Mouse (Mus musculus): Measurements from ENCODE around the gene Gm45711. TPM values are rescaled to one million over a fixed set of nuclear protein-coding genes. Genes with fewer than 3 reads are reported as not detected.
A peak's percentile ranks its signal among the peaks of the same experiment; 100 is the strongest.
"Not testable (repeated sequence)": the region's sequence is repeated elsewhere in the genome, so short reads cannot be mapped to it uniquely, and the experiment has no call there.

Gene Gm45711
- polyA plus RNA-seq, 1 experiment from 2014 or later, result not detected

DNA sequence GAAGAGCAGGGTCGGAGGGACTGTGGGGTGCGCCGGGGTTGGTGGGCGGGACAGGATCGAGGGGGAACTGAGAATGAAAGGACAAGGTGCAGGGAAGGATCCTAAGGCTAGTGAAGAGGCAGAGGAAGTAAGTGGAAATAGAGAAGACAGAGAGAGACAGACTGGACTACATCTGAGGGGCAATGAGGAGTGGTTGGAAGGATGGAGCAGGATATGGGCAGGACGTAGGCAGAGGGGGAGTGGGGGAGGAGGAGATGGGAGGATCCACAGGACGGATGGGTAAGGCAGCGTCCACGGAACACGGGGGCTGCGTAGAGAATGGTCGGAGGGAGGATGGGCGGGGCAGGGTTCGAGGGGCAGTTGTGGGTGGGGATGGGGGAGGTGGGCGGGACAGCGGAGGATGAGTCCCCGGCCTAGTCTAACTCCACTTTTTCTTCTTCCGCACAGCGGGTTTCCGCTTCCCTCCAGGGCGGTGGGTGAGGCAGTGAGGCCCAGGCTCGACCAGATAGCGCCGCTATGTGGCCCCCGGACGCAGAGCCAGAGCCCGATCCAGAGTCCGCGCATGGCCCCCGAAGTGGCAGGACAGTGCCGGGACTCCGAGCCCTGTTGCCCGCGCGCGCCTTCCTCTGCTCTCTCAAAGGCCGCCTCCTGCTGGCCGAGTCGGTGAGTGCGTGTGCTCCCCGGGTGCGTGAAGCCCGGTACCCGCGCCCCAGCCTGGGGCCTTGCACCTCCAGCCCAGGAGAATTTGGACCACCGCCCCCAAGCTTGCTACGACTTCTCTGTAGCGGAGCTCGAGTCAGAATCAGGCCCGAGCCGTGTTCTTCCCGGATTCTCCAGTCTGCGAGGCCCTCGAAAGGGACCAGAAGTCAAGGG, 30.6 kb upstream of the Gm45711 start:
- Histone ChIP-seq H3K27ac (peak overlapping the region; percentile 58), H3K27me3 (no peaks in the 10 kb centered on the region), H3K36me3 (no peaks in the 10 kb centered on the region; the same call in 1 of the 2 replicates), H3K4me2 (peak overlapping the region; percentile 86), H3K9me3 (no peaks in the 10 kb centered on the region), H3K4me1 (replicated peaks) (peaks cover 19% of the 10 kb centered on the region), H3K9ac (peak overlapping the region; percentile 77), H3K4me3 (peak overlapping the region; percentile 57)
- ATAC-seq (ENCODE audit: low FRiP score), result peak; percentile 81
- WGBS, result under 1% methylated on average over 43 of the region's 54 CpGs

DNA sequence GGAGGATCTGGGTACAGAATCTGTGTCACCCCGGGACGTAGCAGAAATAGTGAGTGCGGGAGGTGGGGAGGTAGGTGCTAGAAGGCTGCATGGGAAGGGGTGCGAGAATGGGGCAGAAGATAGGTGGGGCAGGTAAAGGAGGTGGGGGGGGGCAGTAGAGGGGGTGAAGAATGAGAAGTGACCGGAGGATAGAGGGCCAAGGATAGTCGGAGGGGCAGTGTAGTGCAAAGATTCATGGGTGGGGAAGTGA, 30.0 kb upstream of the Gm45711 start:
- no peaks in the 10 kb centered on the region for H3K27me3 ChIP-seq
- 0 out of 2 replicates have a peak overlapping the region, but pooled peaks have one; percentile 58 for H3K27ac ChIP-seq
- H3K4me2 ChIP-seq, result peak overlapping the region; percentile 86
- H3K4me3 ChIP-seq, result peak overlapping the region; percentile 57
- WGBS, result under 1% methylated on average over 6 of the region's 6 CpGs
- H3K9ac ChIP-seq, result peak overlapping the region; percentile 77
- H3K9me3 ChIP-seq, result no peaks in the 10 kb centered on the region
- no peak; the same call in none of the 2 replicates for ATAC-seq (ENCODE audit: low FRiP score)
- no peaks in the 10 kb centered on the region for H3K36me3 ChIP-seq
- peaks cover 19% of the 10 kb centered on the region for H3K4me1 ChIP-seq (replicated peaks)

DNA sequence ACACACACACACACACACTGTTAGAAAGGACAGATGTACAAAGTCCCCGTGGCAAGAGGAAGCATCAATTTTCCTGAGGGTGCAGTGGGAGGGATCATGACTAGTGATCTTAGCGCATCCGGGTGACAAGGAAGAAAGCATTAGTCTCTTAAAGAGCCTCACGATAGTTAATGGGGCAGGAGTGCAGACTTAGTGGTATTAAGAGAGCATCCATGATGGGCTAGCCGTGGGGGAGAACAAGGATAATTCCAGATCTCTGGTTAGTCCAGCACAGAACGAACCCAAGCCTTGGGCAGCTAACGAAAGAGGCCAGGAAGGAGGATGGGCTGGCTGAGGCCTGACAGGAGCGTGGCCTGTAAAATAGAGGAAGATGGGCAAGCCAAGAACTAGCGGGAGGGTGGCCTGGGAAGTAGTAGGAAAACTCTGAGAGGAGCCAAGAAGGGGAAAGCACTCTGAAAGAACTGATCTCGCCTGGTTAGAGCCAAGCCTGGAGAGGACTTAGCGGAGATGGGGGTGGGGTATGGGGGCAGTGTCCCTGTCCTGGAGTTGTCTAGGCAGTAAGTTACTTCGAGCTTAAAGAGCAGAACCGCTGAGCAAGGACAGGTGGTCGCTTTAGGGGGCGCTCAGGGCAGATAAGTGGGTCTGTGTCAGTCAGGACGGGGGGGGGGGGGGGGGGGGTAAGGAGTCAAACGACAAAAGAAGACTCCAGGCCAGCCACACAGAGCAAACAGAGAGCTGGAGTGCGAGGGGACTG, 29.5 kb upstream of the Gm45711 start, which contains the start of gene Cmtm3:
Gene Cmtm3, plus strand, starts transcription at position 182 of the 754 bp plus-strand sequence.
- H3K27ac ChIP-seq, result 0 out of 2 replicates have a peak within 1 kb of the TSS, but pooled peaks have one; percentile 58
- peak within 1 kb of the TSS; percentile 57 for H3K4me3 ChIP-seq
- 15% methylated on average over 16 of the region's 18 CpGs for whole genome bisulfite sequencing
- peaks cover 19% of the 10 kb centered on the region for H3K4me1 ChIP-seq (replicated peaks)
- no peak for ATAC-seq (ENCODE audit: low FRiP score)
- H3K4me2 ChIP-seq, result peak within 1 kb of the TSS; percentile 86
- no peaks in the 10 kb centered on the region for H3K36me3 ChIP-seq
- no peaks in the 10 kb centered on the region for H3K9me3 ChIP-seq
- no peaks in the 10 kb centered on the region for H3K27me3 ChIP-seq
- H3K9ac ChIP-seq, result peak within 1 kb of the TSS; percentile 77

DNA sequence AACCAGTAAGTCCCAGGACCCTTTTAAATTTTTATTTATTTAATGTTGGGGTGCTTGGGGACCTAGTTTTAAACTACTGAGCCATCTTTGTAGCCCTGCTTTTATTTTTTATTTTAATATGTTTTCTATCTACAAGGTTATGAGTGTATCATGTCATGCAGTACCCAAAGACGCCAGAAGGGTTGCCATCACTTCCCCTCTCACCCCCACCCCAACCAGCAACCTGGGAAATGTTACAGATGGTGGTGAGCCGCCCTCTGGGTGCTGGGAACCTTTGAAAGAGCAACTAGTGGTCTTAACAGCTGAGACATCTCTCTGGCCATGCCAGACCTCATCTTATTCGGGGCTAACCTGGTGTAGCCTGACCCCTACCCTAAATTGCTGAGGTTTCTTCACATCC, 28.0 kb upstream of the Gm45711 start:
- Histone ChIP-seq H3K27ac (no peak overlapping the region), H3K4me3 (no peak overlapping the region), H3K4me2 (no peak overlapping the region), H3K9me3 (no peaks in the 10 kb centered on the region), H3K9ac (no peak overlapping the region), H3K27me3 (no peaks in the 10 kb centered on the region), H3K4me1 (replicated peaks) (peaks cover 19% of the 10 kb centered on the region), H3K36me3 (no peaks in the 10 kb centered on the region)
- WGBS, result 56% methylated on average over 3 of the region's 3 CpGs
- no peak for ATAC-seq (ENCODE audit: low FRiP score)

DNA sequence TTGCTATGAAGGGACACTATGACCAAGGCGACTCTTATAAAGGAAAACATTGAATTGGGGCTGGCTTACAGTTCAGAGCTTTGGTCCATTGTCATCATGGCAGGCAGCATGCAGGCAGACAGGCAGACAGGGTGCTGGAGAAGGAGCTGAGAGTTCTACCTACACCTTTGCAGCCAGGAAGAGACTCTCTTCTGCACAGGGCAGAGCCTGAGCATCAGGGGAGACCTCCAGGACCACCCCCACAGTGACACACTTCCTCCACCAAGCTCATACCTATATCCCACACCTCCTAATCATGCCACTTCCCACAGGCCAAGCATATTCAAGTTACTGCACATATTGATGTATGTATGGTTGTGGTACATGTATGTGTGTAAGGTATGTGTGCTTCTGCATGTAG, 26.9 kb upstream of the Gm45711 start:
- Histone ChIP-seq H3K27me3 (no peaks in the 10 kb centered on the region), H3K9me3 (no peaks in the 10 kb centered on the region), H3K4me2 (no peak overlapping the region), H3K36me3 (no peaks in the 10 kb centered on the region), H3K4me1 (replicated peaks) (peaks cover 19% of the 10 kb centered on the region), H3K4me3 (no peak overlapping the region), H3K27ac (no peak overlapping the region), H3K9ac (no peak overlapping the region)
- 86% methylated on average over 1 of the region's 1 CpGs for WGBS
- no peak for ATAC-seq (ENCODE audit: low FRiP score)

DNA sequence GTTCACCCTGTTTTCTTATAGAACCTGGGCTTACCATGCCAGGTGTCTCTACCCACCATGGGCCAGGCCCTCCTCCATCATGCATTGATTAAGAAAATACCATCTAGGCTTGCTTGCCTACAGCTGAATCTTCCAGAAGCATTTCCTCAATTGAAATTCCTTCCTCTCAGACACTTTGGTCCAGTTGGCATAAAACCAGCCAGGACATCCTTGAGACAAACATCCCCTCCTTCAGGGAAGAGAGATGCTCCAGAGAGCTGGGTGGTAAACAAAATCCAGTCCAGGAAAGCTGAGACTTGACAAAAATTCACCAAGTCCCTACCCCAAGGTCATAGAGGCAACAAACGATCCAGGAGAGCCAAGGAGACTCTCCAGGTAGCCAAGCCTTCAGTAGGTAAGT, 24.3 kb upstream of the Gm45711 start:
- no peaks in the 10 kb centered on the region for H3K36me3 ChIP-seq
- no peak overlapping the region for H3K9ac ChIP-seq
- H3K9me3 ChIP-seq, result no peaks in the 10 kb centered on the region
- H3K4me3 ChIP-seq, result no peak overlapping the region
- H3K4me2 ChIP-seq, result no peak overlapping the region
- peaks cover under 1% of the 10 kb centered on the region; the same call in 1 of the 2 replicates for H3K4me1 ChIP-seq (replicated peaks)
- H3K27me3 ChIP-seq, result no peaks in the 10 kb centered on the region
- ATAC-seq (ENCODE audit: low FRiP score), result no peak
- 74% methylated on average over 1 of the region's 1 CpGs for WGBS
- H3K27ac ChIP-seq, result no peak overlapping the region

DNA sequence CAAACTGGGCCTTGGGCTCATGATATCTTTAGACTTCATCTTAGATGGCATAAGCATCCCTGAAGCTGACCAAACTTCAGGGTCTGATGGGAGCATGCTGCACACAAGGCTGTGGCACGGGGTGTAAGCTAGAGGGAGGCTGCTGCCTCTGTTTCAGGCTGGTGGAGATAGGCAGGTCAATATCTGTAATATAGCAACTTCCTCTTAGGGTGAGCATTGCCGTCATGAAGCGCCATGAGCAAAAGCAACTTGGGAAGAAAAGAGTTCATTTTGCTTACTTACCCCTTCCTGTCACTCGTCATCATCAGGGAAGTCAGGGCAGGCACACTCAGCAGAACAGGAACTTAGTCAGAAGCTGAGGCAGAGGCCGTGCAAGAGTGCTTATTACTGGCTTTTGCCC, 23.9 kb upstream of the Gm45711 start:
- WGBS, result 80% methylated on average over 5 of the region's 5 CpGs
- H3K4me1 ChIP-seq (replicated peaks), result no peaks in the 10 kb centered on the region
- no peak overlapping the region for H3K4me3 ChIP-seq
- ATAC-seq (ENCODE audit: low FRiP score), result no peak
- no peaks in the 10 kb centered on the region for H3K27me3 ChIP-seq
- no peak overlapping the region for H3K9ac ChIP-seq
- H3K27ac ChIP-seq, result no peak overlapping the region
- H3K36me3 ChIP-seq, result no peaks in the 10 kb centered on the region
- H3K4me2 ChIP-seq, result no peak overlapping the region
- no peaks in the 10 kb centered on the region for H3K9me3 ChIP-seq

DNA sequence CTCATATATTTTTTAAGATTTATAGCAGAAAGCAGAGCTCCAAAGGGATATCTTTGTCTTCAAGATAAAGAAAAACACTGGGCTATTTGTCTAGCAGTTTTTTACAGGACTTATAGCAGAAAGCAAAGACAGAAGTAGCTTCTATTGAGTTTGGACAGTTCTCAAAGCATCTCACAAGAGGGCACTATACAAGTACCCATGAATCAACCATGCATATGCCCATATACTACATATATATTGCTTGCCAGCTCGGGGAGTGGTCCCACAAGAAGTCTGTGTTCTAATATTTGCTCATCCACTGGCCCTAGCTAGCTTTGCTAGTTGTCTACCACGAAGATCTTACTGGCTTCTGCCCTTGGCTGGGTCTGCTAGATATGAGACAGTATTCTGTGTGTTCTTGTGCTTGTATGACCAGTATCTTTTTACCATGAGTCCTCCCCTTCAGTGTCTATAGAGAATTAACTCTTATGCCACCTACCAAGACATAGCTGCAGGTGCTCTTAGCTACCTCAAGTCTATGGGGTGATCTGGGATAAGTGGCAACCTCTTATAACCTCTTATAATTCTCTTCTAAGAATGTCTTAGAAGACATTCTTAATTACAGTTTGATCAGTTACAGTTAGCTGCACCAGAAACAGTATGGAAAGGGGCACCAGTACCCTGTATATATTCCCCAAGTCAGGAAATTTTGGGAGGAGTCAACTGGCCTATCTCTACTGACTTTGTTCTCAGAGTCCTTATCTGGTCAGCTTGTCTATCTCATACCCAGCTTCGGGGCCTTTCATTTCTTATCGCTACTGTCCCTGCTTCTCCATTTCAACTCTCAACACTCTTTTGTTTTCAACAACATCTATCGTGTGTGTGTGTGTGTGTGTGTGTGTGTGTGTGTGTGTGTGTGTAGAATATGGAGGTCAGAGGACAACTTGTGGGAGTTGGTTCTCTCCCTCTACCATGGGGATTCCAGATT, 23.1 kb upstream of the Gm45711 start:
- Histone ChIP-seq H3K4me1 (replicated peaks) (no peaks in the 10 kb centered on the region), H3K4me2 (no peak overlapping the region)
- WGBS, result 77% methylated on average over 5 of the region's 5 CpGs

DNA sequence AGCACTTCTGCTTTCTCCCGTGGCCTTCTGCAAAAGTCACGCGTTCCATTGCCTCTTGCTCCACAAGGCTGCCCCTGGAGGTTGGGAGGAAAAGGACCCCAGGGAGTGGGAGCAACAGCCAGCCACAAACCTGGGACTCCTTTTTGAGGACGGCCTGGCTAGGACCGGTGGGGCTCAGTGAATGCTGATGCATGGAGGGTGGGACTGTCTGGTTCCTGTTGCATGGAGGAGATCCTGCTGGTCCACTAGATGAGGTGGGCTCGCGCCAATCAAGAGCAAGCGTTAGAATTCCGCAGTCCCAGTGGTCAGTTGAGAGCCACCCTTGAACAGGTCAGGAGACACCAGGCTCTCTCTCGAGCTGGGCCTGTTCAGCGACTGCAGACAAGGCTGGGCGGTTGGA, 12.0 kb upstream of the Gm45711 start, which contains the start of gene Cmtm2b:
Gene Cmtm2b, plus strand, starts transcription at position 301 of the 400 bp plus-strand sequence.
- not testable (repeated sequence) for ATAC-seq (ENCODE audit: low FRiP score); H3K27ac ChIP-seq; H3K27me3 ChIP-seq; H3K4me2 ChIP-seq; H3K4me1 ChIP-seq (replicated peaks); H3K36me3 ChIP-seq; H3K9ac ChIP-seq; H3K4me3 ChIP-seq; H3K9me3 ChIP-seq
- WGBS, result 93% methylated on average over 12 of the region's 12 CpGs

More for the DNA sequence above, 23.1 kb upstream of the Gm45711 start:
- Histone ChIP-seq H3K4me3 (no peak overlapping the region), H3K27me3 (no peaks in the 10 kb centered on the region), H3K9me3 (no peaks in the 10 kb centered on the region), H3K27ac (no peak overlapping the region), H3K36me3 (no peaks in the 10 kb centered on the region), H3K9ac (no peak overlapping the region)
- no peak for ATAC-seq (ENCODE audit: low FRiP score)

DNA sequence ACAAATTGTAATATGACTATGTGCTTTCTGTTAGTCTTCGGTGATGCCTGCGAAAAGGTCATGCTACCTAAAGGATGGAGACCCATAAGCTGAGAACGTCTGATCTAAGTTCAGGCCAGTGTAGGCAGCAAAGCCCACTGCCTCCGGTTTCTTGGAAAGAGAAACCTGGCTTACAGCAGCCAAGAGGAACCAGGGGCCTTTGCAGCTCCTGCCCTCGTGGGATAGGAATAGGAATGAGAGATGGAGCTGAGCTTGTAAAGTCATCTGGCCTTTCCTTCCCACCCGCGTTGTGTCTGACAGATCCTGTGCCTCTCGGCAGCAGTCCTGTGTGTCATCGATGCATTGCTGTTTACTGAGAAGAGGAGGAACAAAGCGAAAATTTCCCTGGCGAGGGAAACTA, 11.4 kb upstream of the Gm45711 start, which contains the start of gene Gm11020:
Gene Gm11020, plus strand, starts transcription at position 301 of the 400 bp plus-strand sequence.
- not testable (repeated sequence) for H3K27ac ChIP-seq; H3K4me2 ChIP-seq; H3K4me1 ChIP-seq (replicated peaks); H3K4me3 ChIP-seq; H3K36me3 ChIP-seq; H3K9me3 ChIP-seq; ATAC-seq (ENCODE audit: low FRiP score); H3K9ac ChIP-seq; H3K27me3 ChIP-seq
- WGBS, result 90% methylated on average over 11 of the region's 11 CpGs

DNA sequence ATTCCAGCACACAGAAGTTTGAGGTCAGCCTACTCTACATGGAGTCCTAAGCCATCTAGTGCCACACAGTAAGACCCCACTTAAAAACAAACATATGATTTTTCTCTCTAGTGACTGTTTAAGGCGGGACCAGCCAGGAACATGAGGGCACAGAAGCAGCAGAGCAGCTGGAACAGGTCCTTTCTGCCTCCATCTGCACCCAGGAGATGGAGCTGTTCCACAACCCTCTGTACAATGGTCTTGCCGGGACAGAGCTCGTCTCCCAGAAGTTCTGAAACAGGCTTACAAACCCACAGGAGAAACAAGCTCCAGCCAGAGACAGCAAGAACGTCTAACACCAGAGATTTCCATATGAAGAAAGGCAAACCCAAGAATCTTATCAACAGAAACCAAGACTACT, 3.4 kb upstream of the Gm45711 start:
- Histone ChIP-seq H3K4me2 (no peak overlapping the region), H3K4me1 (replicated peaks) (no peaks in the 10 kb centered on the region), H3K9me3 (no peaks in the 10 kb centered on the region), H3K4me3 (no peak overlapping the region), H3K9ac (no peak overlapping the region), H3K36me3 (no peaks in the 10 kb centered on the region), H3K27me3 (no peaks in the 10 kb centered on the region), H3K27ac (no peak overlapping the region)
- 77% methylated on average over 4 of the region's 4 CpGs for WGBS
- no peak for ATAC-seq (ENCODE audit: low FRiP score)

DNA sequence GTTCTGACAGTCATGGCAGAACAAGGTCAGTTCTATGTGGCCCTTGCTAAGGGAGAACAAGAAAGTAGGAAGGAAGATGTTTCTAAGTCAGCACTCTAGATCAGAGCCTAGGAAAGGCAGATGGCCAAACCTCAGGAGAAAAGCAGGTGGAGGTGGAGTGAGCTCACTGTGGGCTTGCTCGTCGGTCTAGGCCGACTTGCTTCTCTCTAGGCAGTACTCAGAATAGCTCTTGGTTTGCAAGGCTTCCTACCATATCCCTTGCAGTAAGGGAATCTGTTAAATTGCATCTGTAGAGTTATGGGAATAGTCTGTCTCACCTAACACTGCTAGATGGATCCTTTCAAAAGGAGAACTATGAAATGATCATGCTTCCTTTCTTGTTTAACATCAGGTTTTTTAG, 2.1 kb upstream of the Gm45711 start:
- not testable (repeated sequence) for H3K9ac ChIP-seq; H3K36me3 ChIP-seq; H3K4me3 ChIP-seq; H3K27me3 ChIP-seq; H3K4me2 ChIP-seq; ATAC-seq (ENCODE audit: low FRiP score); H3K9me3 ChIP-seq; H3K4me1 ChIP-seq (replicated peaks); H3K27ac ChIP-seq
- 89% methylated on average over 3 of the region's 3 CpGs for WGBS
